Mouse (Mus musculus) midbrain, postnatal 0 days (tissue): Measurements from ENCODE around the gene Zfp536. TPM values are rescaled to one million over a fixed set of nuclear protein-coding genes. Genes with fewer than 3 reads are reported as not detected.

Experiments used
- ATAC-seq: fragments of 200-750 bp; cut with Nextera tagmentation; 2 replicates; pipeline ENCODE4 v1.8.0; 2017; ENCODE audit warnings: moderate number of reproducible peaks, mild to moderate bottlenecking, moderate TSS enrichment, moderate library complexity; ENCODE audit not compliant: low FRiP score
- DNase-seq: peaks from one replicate; pipeline ENCODE4 v3.0.0-alpha.2; 2015; ENCODE audit warnings: low spot score
- H3K27ac ChIP-seq: fragments of 300-500 bp; sonication (generic); 2 replicates; pipeline ENCODE4 v1.5.1; 2014; ENCODE audit warnings: low read depth, mild to moderate bottlenecking, low read length, mixed read lengths
- H3K27me3 ChIP-seq: fragments of 300-500 bp; sonication (generic); 2 replicates; pipeline ENCODE4 v1.6.1; 2014; ENCODE audit warnings: low read length, control low read depth, mixed read lengths; ENCODE audit not compliant: insufficient read depth
- H3K36me3 ChIP-seq: fragments of 300-500 bp; sonication (generic); 2 replicates; pipeline ENCODE4 v1.6.1; 2014; ENCODE audit warnings: low read length, control low read depth, mixed read lengths; ENCODE audit not compliant: insufficient read depth
- H3K4me1 ChIP-seq: fragments of 300-500 bp; sonication (generic); 2 replicates; pipeline ENCODE4 v1.6.1; 2014; ENCODE audit warnings: mild to moderate bottlenecking, control low read depth, antibody characterized with exemption, low read length, mixed read lengths; ENCODE audit not compliant: insufficient read depth
- H3K4me2 ChIP-seq: fragments of 300-500 bp; sonication (generic); 2 replicates; pipeline ENCODE4 v1.6.1; 2014; ENCODE audit warnings: low read depth, mild to moderate bottlenecking, low read length, mixed read lengths; ENCODE audit not compliant: poor library complexity, severe bottlenecking
- H3K4me3 ChIP-seq: fragments of 300-500 bp; sonication (generic); 2 replicates; pipeline ENCODE4 v1.5.1; 2014; ENCODE audit warnings: low read depth, mild to moderate bottlenecking, low read length, moderate library complexity
- H3K9ac ChIP-seq: fragments of 300-500 bp; sonication (generic); replicated peaks from 2 replicates; pipeline ENCODE4 v1.6.1; 2014; ENCODE audit warnings: mild to moderate bottlenecking, low read length, moderate library complexity, mixed read lengths; ENCODE audit not compliant: poor library complexity, severe bottlenecking
- H3K9me3 ChIP-seq: fragments of 300-500 bp; sonication (generic); 2 replicates; pipeline ENCODE4 v1.6.1; 2016; ENCODE audit warnings: low read length, control low read depth
- CTCF ChIP-seq: IDR thresholded peaks from 2 replicates; pipeline ENCODE4 v1.5.1; 2016; ENCODE audit warnings: antibody characterized with exemption, mild to moderate bottlenecking
- WGBS: fragments of 180-500 bp; shearing (Covaris S2); extraction: QIAGEN DNeasy Blood & Tissue Kit; methylation state at CpG from one replicate; pipeline ENCODE4 v1.1.7; 2014; 5-methylcytosine and 5-hydroxymethylcytosine counted together
- polyA plus RNA-seq: library from polyadenylated mRNA; unstranded; fragments of >200 nt; fragmentation: Nextera tagmentation; extraction: Ambion mirVana; gene quantifications from 2 replicates; pipeline ENCODE4 v1.2.1, GENCODE M21; 2015
- total RNA-seq: library from RNA; depleted of rRNA; stranded (reverse); fragments of >200 nt; gene quantifications from 2 replicates; pipeline ENCODE4 v1.2.3, GENCODE M21; 2014

Gene Zfp536
- total and polyA plus RNA-seq, 2 experiments from 2014 or later, result 16.4 to 48.2 TPM

GRCm38 (mm10) chr7:37527890-37528289 lies 245.6 kb downstream of the Zfp536 start:
- H3K36me3 ChIP-seq, result no peaks in the 10 kb centered on the region
- DNase-seq, result no peak
- no peak for ATAC-seq

DNA sequence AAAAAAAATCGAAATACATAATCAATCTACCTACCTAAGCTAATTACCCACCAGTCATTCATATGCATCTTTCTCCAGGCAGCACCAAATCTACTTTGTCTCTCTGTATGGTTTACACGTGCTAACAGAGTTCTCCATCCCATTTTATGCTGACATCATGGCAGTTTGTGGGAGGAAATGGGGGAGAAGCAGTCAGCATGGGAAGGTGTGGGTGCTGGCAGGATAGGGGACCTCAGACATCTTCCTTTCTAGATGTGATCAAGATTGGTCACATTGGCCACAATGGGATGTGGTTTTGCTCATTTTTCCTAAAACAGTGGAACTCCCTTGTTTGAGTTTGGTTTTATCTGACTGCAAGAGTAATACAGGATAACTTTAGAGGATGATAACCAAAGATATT lies 252.0 kb downstream of the Zfp536 start:
- H3K4me2 ChIP-seq, result no peak overlapping the region
- DNase-seq, result no peak
- no peaks in the 10 kb centered on the region for H3K27me3 ChIP-seq
- no peaks in the 10 kb centered on the region for H3K9me3 ChIP-seq
- TF ChIP-seq CTCF, result no peak
- no peak overlapping the region for H3K27ac ChIP-seq
- no peaks in the 10 kb centered on the region for H3K36me3 ChIP-seq
- 81% methylated on average over 2 of the region's 2 CpGs for WGBS
- no peaks in the 10 kb centered on the region for H3K4me1 ChIP-seq
- no peak for ATAC-seq
- no peak overlapping the region for H3K9ac ChIP-seq
- no peak overlapping the region for H3K4me3 ChIP-seq

More at GRCm38 (mm10) chr7:37527890-37528289, 245.6 kb downstream of the Zfp536 start:
- WGBS, result 66% methylated on average over 2 of the region's 2 CpGs
- H3K27me3 ChIP-seq, result no peaks in the 10 kb centered on the region
- H3K27ac ChIP-seq, result no peak overlapping the region
- no peak overlapping the region for H3K4me3 ChIP-seq
- H3K9ac ChIP-seq, result no peak overlapping the region
- H3K9me3 ChIP-seq, result no peaks in the 10 kb centered on the region
- no peak for TF ChIP-seq CTCF
- no peaks in the 10 kb centered on the region for H3K4me1 ChIP-seq
- no peak overlapping the region for H3K4me2 ChIP-seq

DNA sequence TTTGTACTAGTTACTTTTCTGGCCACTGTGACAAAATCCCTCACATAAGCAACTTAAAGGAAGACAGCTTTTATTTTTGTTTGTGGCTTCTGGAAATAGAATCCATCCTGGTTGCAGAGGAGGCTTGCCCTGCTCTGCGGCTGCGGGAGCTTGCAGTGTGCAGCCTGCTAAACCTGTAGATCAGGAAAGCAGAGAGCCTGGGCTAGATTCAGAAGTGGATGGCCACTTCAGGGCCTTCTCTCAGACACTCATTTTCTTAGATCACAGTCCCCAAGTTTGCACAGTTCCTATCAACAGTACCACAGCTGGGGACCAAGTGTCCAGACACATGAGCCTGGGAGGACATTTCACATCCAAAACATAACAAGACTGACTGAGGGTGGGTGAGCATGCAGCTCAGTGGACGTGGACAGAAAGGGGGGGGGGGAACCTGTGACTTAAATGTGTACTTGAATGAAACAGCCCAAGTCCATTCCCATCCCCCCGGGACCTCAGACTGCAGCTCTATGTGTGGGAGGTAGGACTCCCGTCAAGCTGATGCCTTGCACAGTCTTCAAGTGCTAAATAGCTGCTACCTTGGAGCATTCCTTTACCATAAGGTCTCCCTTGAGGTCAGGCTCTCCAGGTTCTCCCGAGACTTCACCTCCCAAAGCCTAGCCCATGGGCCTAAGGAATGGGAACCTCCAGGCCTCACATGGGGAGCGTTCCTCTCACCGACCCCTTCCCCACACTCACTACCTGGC lies 262.3 kb downstream of the Zfp536 start:
- H3K4me3 ChIP-seq, result no peak overlapping the region
- H3K9me3 ChIP-seq, result no peaks in the 10 kb centered on the region
- no peak overlapping the region for H3K27ac ChIP-seq
- H3K9ac ChIP-seq, result no peak overlapping the region
- no peak for TF ChIP-seq CTCF
- no peak for DNase-seq
- no peak for ATAC-seq
- peaks cover 2% of the 10 kb centered on the region; the same call in 1 of the 2 replicates for H3K4me1 ChIP-seq
- no peaks in the 10 kb centered on the region for H3K27me3 ChIP-seq
- no peaks in the 10 kb centered on the region for H3K36me3 ChIP-seq
- 84% methylated on average over 8 of the region's 8 CpGs for WGBS
- no peak overlapping the region for H3K4me2 ChIP-seq

DNA sequence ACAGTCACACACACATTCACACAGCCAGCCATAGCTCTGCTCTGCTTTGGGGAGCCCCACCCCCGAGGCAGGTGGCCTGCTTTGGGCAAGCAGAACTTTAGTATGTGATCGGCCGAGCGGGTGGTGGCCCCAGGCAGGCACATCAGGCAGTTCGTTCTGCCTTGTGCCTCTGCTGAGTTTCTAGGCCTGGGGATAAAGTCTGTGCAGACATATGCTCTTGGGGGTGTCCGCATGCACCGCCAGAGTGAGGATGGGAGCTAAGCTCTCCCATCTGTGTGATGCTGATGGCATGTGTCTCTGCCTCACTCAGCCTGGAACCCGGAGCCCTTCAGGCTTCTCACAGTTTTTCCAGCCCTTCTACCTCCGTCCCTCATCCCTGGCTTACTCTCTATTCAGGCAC lies 263.7 kb downstream of the Zfp536 start:
- WGBS, result 57% methylated on average over 9 of the region's 9 CpGs
- H3K27ac ChIP-seq, result no peak overlapping the region
- no peak for DNase-seq
- TF ChIP-seq CTCF, result no peak
- no peaks in the 10 kb centered on the region for H3K27me3 ChIP-seq
- H3K4me3 ChIP-seq, result no peak overlapping the region
- H3K9ac ChIP-seq, result no peak overlapping the region; the same call in 1 of the 2 replicates
- H3K4me2 ChIP-seq, result no peak overlapping the region
- no peaks in the 10 kb centered on the region for H3K36me3 ChIP-seq
- H3K9me3 ChIP-seq, result no peaks in the 10 kb centered on the region
- no peak for ATAC-seq
- H3K4me1 ChIP-seq, result peaks cover 7% of the 10 kb centered on the region; the same call in 1 of the 2 replicates

- H3K9me3 ChIP-seq, result no peaks in the 10 kb centered on the region
- TF ChIP-seq CTCF, result no peak
- no peak overlapping the region for H3K4me3 ChIP-seq
- peak; percentile 66 for DNase-seq
- no peaks in the 10 kb centered on the region for H3K27me3 ChIP-seq
- ATAC-seq, result peak; percentile 76
- H3K4me2 ChIP-seq, result 0 out of 2 replicates have a peak overlapping the region, but pooled peaks have one; percentile 23
- no peaks in the 10 kb centered on the region for H3K36me3 ChIP-seq
- 40% methylated on average over 7 of the region's 7 CpGs for WGBS
- 0 out of 2 replicates have a peak, but pooled peaks cover 5% of the 10 kb centered on the region for H3K4me1 ChIP-seq
- no peak overlapping the region; the same call in 1 of the 2 replicates for H3K27ac ChIP-seq
- no peak overlapping the region for H3K9ac ChIP-seq
These were observed 267.9 kb downstream of the Zfp536 start for GRCm38 (mm10) chr7:37505548-37505947.

DNA sequence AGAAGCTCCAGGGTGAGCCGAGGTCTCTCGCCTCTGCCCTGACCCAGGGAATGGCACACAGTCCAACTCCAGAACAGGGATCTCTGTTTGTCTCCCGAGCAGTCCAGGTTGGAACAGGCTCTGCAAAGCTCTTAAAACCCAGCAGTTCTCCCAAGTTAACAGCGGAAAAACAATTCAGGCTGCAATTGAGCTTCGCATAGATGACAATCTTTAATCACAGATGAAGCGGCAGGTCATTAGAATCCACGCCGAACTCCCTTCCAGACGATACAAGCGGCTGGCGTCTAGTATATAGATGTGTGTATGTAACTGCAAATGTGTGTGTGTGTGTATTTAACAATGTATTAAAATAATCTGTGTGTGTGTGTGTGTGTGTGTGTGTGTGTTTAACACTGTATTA lies 268.3 kb downstream of the Zfp536 start:
- H3K27ac ChIP-seq, result peak overlapping the region; percentile 4; the same call in 1 of the 2 replicates
- no peak for DNase-seq
- no peak overlapping the region for H3K4me3 ChIP-seq
- H3K4me1 ChIP-seq, result 0 out of 2 replicates have a peak, but pooled peaks cover 5% of the 10 kb centered on the region
- H3K9me3 ChIP-seq, result no peaks in the 10 kb centered on the region
- H3K4me2 ChIP-seq, result peak overlapping the region; percentile 23; the same call in 1 of the 2 replicates
- WGBS, result 60% methylated on average over 11 of the region's 11 CpGs
- ATAC-seq, result no peak
- H3K36me3 ChIP-seq, result no peaks in the 10 kb centered on the region
- no peaks in the 10 kb centered on the region for H3K27me3 ChIP-seq
- no peak for TF ChIP-seq CTCF
- H3K9ac ChIP-seq, result no peak overlapping the region
